Mouse (Mus musculus) neutrophil, adult 59 days (primary cell): Measurements from ENCODE around the gene Muc4. TPM values are rescaled to one million over a fixed set of nuclear protein-coding genes. Genes with fewer than 3 reads are reported as not detected.

Source experiments
- total RNA-seq, 2 experiments: library from RNA; stranded (reverse); gene quantifications; 1 replicate in 1 of 2; 2 replicates in 1 of 2; pipeline ENCODE4 v1.2.4; 2023

The Muc4 gene
- not detected for total RNA-seq

GRCm38 (mm10) chr16:32735586-32735985 lies at the start of gene Muc4:
Muc4 (plus strand) TSS chr16:32735886.

GRCm38 (mm10) chr16:32797426-32797689 lies 61.7 kb downstream of the Muc4 start, which contains the start of gene Muc20:
Muc20 (minus strand) TSS chr16:32797435.

GRCm38 (mm10) chr16:32810321-32810720 lies 74.6 kb downstream of the Muc4 start, which contains the start of gene Smbd1:
Smbd1 (minus strand) TSS chr16:32810477.

Other genes with a start within 250 kb of the Muc4 start
- not detected for gene Slc51a, start 248.0 kb upstream of the Muc4 start, total RNA-seq
- gene Zdhhc19, start 239.6 kb upstream of the Muc4 start, total RNA-seq: not detected
- gene Tfrc, start 127.0 kb upstream of the Muc4 start, total RNA-seq: 10 to 100 TPM; 33.8 to 49.6 TPM
- 10 to 100 TPM; 18.6 to 27.6 TPM for gene Tnk2, start 92.0 kb upstream of the Muc4 start, total RNA-seq
- under 1 TPM; 0.15 to 0.16 TPM for gene Muc20, start 61.5 kb downstream of the Muc4 start, total RNA-seq
- not detected for gene Smbd1, start 74.6 kb downstream of the Muc4 start, total RNA-seq
- gene Fyttd1, start 141.6 kb downstream of the Muc4 start, total RNA-seq: 10 to 100 TPM; 17.3 to 20.7 TPM
- 10 to 100 TPM; 17.4 to 26.2 TPM for gene Rubcn, start 141.9 kb downstream of the Muc4 start, total RNA-seq
- 10 to 100 TPM; 28.9 to 36.5 TPM for gene Lrch3, start 178.2 kb downstream of the Muc4 start, total RNA-seq